Mouse (Mus musculus): ENCODE measurements at regions not wholly inside any gene's neighbourhood (a gene's known extent, or its start where the extent isn't known, plus 50 kb on each side); places are given as distances from the start of the nearest gene placed in this dataset.

GRCm38 (mm10) chr2:159281558-159282320, 487.1 kb downstream of the Dhx35 start:
- Histone ChIP-seq H3K27me3 (ENCODE audit: control insufficient read depth, insufficient read depth, low read length, poor library complexity, severe bottlenecking) (no peaks in the 10 kb centered on the region), H3K4me3 (ENCODE audit: low read depth, low read length) (no peak overlapping the region), H3K9ac (ENCODE audit: low read depth, poor library complexity, severe bottlenecking) (no peak overlapping the region), H3K4me1 (ENCODE audit: control insufficient read depth, insufficient read depth, low read length) (no peaks in the 10 kb centered on the region), H3K36me3 (ENCODE audit: control insufficient read depth, insufficient read depth, low read length, poor library complexity, severe bottlenecking) (no peaks in the 10 kb centered on the region), H3K27ac (ENCODE audit: insufficient read depth, low read length) (no peak overlapping the region), H3K9me3 (replicated peaks; ENCODE audit: control insufficient read depth, insufficient read depth, low read length, poor library complexity, severe bottlenecking) (no peaks in the 10 kb centered on the region)
- no peak for TF ChIP-seq CTCF (IDR thresholded peaks at IDR 0.05; ENCODE audit: low read depth, low read length)
- TF ChIP-seq EP300 (IDR thresholded peaks at IDR 0.05; ENCODE audit: insufficient read depth, low read depth, low read length): no peak
- no peak for TF ChIP-seq POLR2A (IDR thresholded peaks at IDR 0.05; ENCODE audit: insufficient read depth, low read length)

DNA sequence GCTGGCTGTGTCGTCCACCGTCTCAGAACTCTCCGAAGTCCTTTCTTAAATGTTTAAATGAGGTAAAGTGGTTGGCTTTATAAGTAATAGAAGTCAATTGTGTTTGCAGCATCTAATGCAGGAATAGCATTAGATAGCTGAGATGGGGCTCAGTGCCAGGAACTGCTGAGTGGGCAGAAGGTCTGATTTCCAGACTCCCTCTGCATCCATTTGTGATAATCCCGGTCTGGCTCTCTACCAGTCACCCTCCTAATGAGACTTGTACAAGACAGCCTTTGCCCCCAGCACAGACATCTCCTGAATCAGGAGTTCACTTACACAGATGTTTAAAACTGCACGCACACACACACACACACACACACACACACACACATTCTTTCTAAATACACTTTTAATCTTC, 489.5 kb downstream of the Dhx35 start:
- no peak overlapping the region for H3K9ac ChIP-seq (ENCODE audit: low read depth, poor library complexity, severe bottlenecking)
- no peaks in the 10 kb centered on the region for H3K36me3 ChIP-seq (ENCODE audit: control insufficient read depth, insufficient read depth, low read length, poor library complexity, severe bottlenecking)
- H3K9me3 ChIP-seq (replicated peaks; ENCODE audit: control insufficient read depth, insufficient read depth, low read length, poor library complexity, severe bottlenecking): no peaks in the 10 kb centered on the region
- no peaks in the 10 kb centered on the region for H3K4me1 ChIP-seq (ENCODE audit: control insufficient read depth, insufficient read depth, low read length)
- H3K4me3 ChIP-seq (ENCODE audit: low read depth, low read length): no peak overlapping the region
- H3K27ac ChIP-seq (ENCODE audit: insufficient read depth, low read length): no peak overlapping the region
- no peak for TF ChIP-seq EP300 (IDR thresholded peaks at IDR 0.05; ENCODE audit: insufficient read depth, low read depth, low read length)
- TF ChIP-seq CTCF (IDR thresholded peaks at IDR 0.05; ENCODE audit: low read depth, low read length): no peak
- TF ChIP-seq POLR2A (IDR thresholded peaks at IDR 0.05; ENCODE audit: insufficient read depth, low read length): no peak
- no peaks in the 10 kb centered on the region for H3K27me3 ChIP-seq (ENCODE audit: control insufficient read depth, insufficient read depth, low read length, poor library complexity, severe bottlenecking)

GRCm38 (mm10) chr2:159284525-159285189, 490.1 kb downstream of the Dhx35 start:
- Histone ChIP-seq H3K36me3 (ENCODE audit: control insufficient read depth, insufficient read depth, low read length, poor library complexity, severe bottlenecking) (no peaks in the 10 kb centered on the region), H3K27ac (ENCODE audit: insufficient read depth, low read length) (no peak overlapping the region), H3K9me3 (replicated peaks; ENCODE audit: control insufficient read depth, insufficient read depth, low read length, poor library complexity, severe bottlenecking) (no peaks in the 10 kb centered on the region), H3K9ac (ENCODE audit: low read depth, poor library complexity, severe bottlenecking) (no peak overlapping the region), H3K27me3 (ENCODE audit: control insufficient read depth, insufficient read depth, low read length, poor library complexity, severe bottlenecking) (no peaks in the 10 kb centered on the region), H3K4me3 (ENCODE audit: low read depth, low read length) (no peak overlapping the region), H3K4me1 (ENCODE audit: control insufficient read depth, insufficient read depth, low read length) (no peaks in the 10 kb centered on the region)
- no peak for TF ChIP-seq EP300 (IDR thresholded peaks at IDR 0.05; ENCODE audit: insufficient read depth, low read depth, low read length)
- TF ChIP-seq POLR2A (IDR thresholded peaks at IDR 0.05; ENCODE audit: insufficient read depth, low read length): no peak
- TF ChIP-seq CTCF (IDR thresholded peaks at IDR 0.05; ENCODE audit: low read depth, low read length): no peak

DNA sequence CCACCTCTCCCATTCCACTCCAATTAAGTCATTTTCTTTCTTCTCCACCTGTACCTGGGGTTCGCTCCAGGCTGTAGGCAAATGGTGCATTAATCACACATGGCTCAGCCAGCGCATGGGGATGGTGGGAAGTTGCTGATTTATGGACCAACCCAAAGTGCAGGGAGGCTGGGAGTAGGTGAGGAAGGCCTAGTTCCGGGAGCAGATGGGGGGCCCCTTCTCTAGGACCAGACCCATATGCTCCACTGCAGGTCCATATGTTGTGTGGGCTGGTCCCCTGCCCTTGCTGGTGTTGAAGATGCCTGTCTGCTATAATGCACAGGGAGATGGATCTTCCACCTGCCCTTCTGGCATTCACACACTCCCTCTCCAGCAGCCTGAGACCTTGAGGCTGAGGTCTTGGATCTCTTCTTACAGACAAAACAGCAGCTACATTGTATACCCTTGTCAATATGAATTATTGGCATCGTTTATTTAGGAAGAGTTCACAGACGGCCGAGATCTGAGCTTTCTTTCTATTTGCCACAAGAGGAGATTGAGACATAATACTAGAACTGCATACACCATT, 493.5 kb downstream of the Dhx35 start:
- H3K9ac ChIP-seq (ENCODE audit: low read depth, poor library complexity, severe bottlenecking): no peak overlapping the region
- H3K36me3 ChIP-seq (ENCODE audit: control insufficient read depth, insufficient read depth, low read length, poor library complexity, severe bottlenecking): no peaks in the 10 kb centered on the region
- no peaks in the 10 kb centered on the region for H3K9me3 ChIP-seq (replicated peaks; ENCODE audit: control insufficient read depth, insufficient read depth, low read length, poor library complexity, severe bottlenecking)
- H3K4me3 ChIP-seq (ENCODE audit: low read depth, low read length): no peak overlapping the region
- H3K4me1 ChIP-seq (ENCODE audit: control insufficient read depth, insufficient read depth, low read length): no peaks in the 10 kb centered on the region
- no peak overlapping the region for H3K27ac ChIP-seq (ENCODE audit: insufficient read depth, low read length)
- H3K27me3 ChIP-seq (ENCODE audit: control insufficient read depth, insufficient read depth, low read length, poor library complexity, severe bottlenecking): no peaks in the 10 kb centered on the region
- TF ChIP-seq EP300 (IDR thresholded peaks at IDR 0.05; ENCODE audit: insufficient read depth, low read depth, low read length) (no peak), CTCF (IDR thresholded peaks at IDR 0.05; ENCODE audit: low read depth, low read length) (no peak), POLR2A (IDR thresholded peaks at IDR 0.05; ENCODE audit: insufficient read depth, low read length) (no peak)

- H3K27me3 ChIP-seq (ENCODE audit: control insufficient read depth, insufficient read depth, low read length, poor library complexity, severe bottlenecking): no peaks in the 10 kb centered on the region
- TF ChIP-seq EP300 (IDR thresholded peaks at IDR 0.05; ENCODE audit: insufficient read depth, low read depth, low read length): no peak
- TF ChIP-seq CTCF (IDR thresholded peaks at IDR 0.05; ENCODE audit: low read depth, low read length): no peak
- no peak for TF ChIP-seq POLR2A (IDR thresholded peaks at IDR 0.05; ENCODE audit: insufficient read depth, low read length)
- H3K36me3 ChIP-seq (ENCODE audit: control insufficient read depth, insufficient read depth, low read length, poor library complexity, severe bottlenecking): no peaks in the 10 kb centered on the region
- no peak overlapping the region for H3K27ac ChIP-seq (ENCODE audit: insufficient read depth, low read length)
- H3K9ac ChIP-seq (ENCODE audit: low read depth, poor library complexity, severe bottlenecking): no peak overlapping the region
- H3K4me1 ChIP-seq (ENCODE audit: control insufficient read depth, insufficient read depth, low read length): no peaks in the 10 kb centered on the region
- no peak overlapping the region for H3K4me3 ChIP-seq (ENCODE audit: low read depth, low read length)
- no peaks in the 10 kb centered on the region for H3K9me3 ChIP-seq (replicated peaks; ENCODE audit: control insufficient read depth, insufficient read depth, low read length, poor library complexity, severe bottlenecking)
These were observed 495.5 kb downstream of the Dhx35 start for GRCm38 (mm10) chr2:159290081-159290480.

GRCm38 (mm10) chr2:159307001-159307400, 512.4 kb downstream of the Dhx35 start:
- H3K4me1 ChIP-seq (ENCODE audit: control insufficient read depth, insufficient read depth, low read length): no peaks in the 10 kb centered on the region
- H3K4me3 ChIP-seq (ENCODE audit: low read depth, low read length): no peak overlapping the region
- no peaks in the 10 kb centered on the region for H3K36me3 ChIP-seq (ENCODE audit: control insufficient read depth, insufficient read depth, low read length, poor library complexity, severe bottlenecking)
- no peak overlapping the region for H3K27ac ChIP-seq (ENCODE audit: insufficient read depth, low read length)
- H3K27me3 ChIP-seq (ENCODE audit: control insufficient read depth, insufficient read depth, low read length, poor library complexity, severe bottlenecking): no peaks in the 10 kb centered on the region
- no peak for TF ChIP-seq CTCF (IDR thresholded peaks at IDR 0.05; ENCODE audit: low read depth, low read length)
- no peak for TF ChIP-seq EP300 (IDR thresholded peaks at IDR 0.05; ENCODE audit: insufficient read depth, low read depth, low read length)
- no peak for TF ChIP-seq POLR2A (IDR thresholded peaks at IDR 0.05; ENCODE audit: insufficient read depth, low read length)
- no peaks in the 10 kb centered on the region for H3K9me3 ChIP-seq (replicated peaks; ENCODE audit: control insufficient read depth, insufficient read depth, low read length, poor library complexity, severe bottlenecking)
- H3K9ac ChIP-seq (ENCODE audit: low read depth, poor library complexity, severe bottlenecking): no peak overlapping the region

Data from ES-Bruce4 (cell line).